Mouse (Mus musculus): ENCODE measurements around the gene Zfp148.

GRCm38 (mm10) chr16:33347134-33347533 lies 33.5 kb upstream of the Zfp148 start:
- TF ChIP-seq REST (IDR thresholded peaks at IDR 0.05; ENCODE audit: insufficient read depth, insufficient read length) (no peak), POLR2A (IDR thresholded peaks at IDR 0.05; ENCODE audit: insufficient read length, low read depth) (no peak)
